In the genomic region with DNA sequence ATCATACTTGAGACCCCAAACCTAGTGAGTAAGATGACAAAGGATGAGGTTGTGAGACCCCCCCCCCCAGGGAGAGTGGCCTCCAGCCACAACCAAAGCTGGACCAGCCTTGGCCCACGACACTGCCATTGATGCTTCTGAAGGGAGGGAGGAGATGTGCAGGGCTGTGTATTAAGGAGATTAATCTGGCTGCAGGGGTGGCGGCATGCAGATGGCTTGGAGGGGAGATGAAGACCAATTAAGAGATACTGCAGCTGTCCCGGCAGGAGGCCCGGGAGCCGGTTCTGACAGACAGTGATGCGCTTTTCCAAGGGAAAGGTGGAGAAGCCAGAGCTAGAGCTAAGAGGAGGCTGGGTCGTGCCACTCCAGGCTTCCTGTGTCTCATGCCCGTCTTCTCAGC, we compare ENCODE assay signal across 14 mouse cellular contexts. TPM values are rescaled to one million over a fixed set of nuclear protein-coding genes. Genes with fewer than 3 reads are reported as not detected.
DNase-seq lines count a peak whose midpoint lies in the region; ATAC-seq and TF ChIP-seq lines count a peak whose summit lies in the region.
"Had no signal": no experiment of that assay in that cellular context is flagged by ENCODE, and none has a peak within 500 bp of the region (broad histone marks: within the 10 kb centered on the region; RNA-seq: fewer than 3 reads in every experiment).

No protein-coding gene starts in this region.

- H3K36me3 ChIP-seq in heart, embryonic 10.5 days: no peaks in the 10 kb centered on the region
- H3K36me3 ChIP-seq in forebrain, postnatal 0 days (ENCODE audit: insufficient read depth): no peaks in the 10 kb centered on the region
- no peaks in the 10 kb centered on the region for H3K36me3 ChIP-seq in midbrain, embryonic 11.5 days (ENCODE audit: control insufficient read depth, insufficient read depth, low read length)

- H3K27me3 ChIP-seq in heart, embryonic 10.5 days (ENCODE audit: insufficient read depth, poor library complexity, severe bottlenecking): peaks cover 19% of the 10 kb centered on the region
- no peaks in the 10 kb centered on the region for H3K27me3 ChIP-seq in forebrain, postnatal 0 days (ENCODE audit: insufficient read depth, low read length)
- no peaks in the 10 kb centered on the region for H3K27me3 ChIP-seq in midbrain, embryonic 11.5 days (ENCODE audit: control insufficient read depth, insufficient read depth, low read length)

- H3K4me3 ChIP-seq in heart, embryonic 10.5 days: no peak overlapping the region
- no peak overlapping the region for H3K4me3 ChIP-seq in forebrain, postnatal 0 days (ENCODE audit: low read depth, low read length)
- H3K4me3 ChIP-seq in midbrain, embryonic 11.5 days (ENCODE audit: low read depth, low read length): no peak overlapping the region
- no peak overlapping the region for H3K4me3 ChIP-seq in gastrocnemius, adult 2 months
- H3K4me3 ChIP-seq in left cerebral cortex, adult 2 months: no peak overlapping the region

- H3K4me2 ChIP-seq in forebrain, postnatal 0 days (ENCODE audit: low read depth): no peak overlapping the region
- H3K4me2 ChIP-seq in midbrain, embryonic 11.5 days: no peak overlapping the region
- H3K4me2 ChIP-seq: liver, embryonic 11.5 days had no signal

- peak overlapping the region; percentile 70 for H3K27ac ChIP-seq in heart, embryonic 10.5 days
- peak overlapping the region; percentile 50; the same call in 1 of the 2 replicates for H3K27ac ChIP-seq in forebrain, postnatal 0 days (ENCODE audit: low read depth, low read length)
- H3K27ac ChIP-seq in midbrain, embryonic 11.5 days (ENCODE audit: low read depth, low read length): peak overlapping the region; percentile 40; the same call in 1 of the 2 replicates
- no peak overlapping the region for H3K27ac ChIP-seq in gastrocnemius, adult 2 months
- no peak overlapping the region for H3K27ac ChIP-seq in left cerebral cortex, adult 2 months

- peak; percentile 42 for ATAC-seq in forebrain, postnatal 0 days
- peak; percentile 28; the same call in 1 of the 2 replicates for ATAC-seq in midbrain, embryonic 11.5 days (ENCODE audit: low FRiP score)

- intact Hi-C loops in heart, postnatal 14 days (cut with DNase I): no loop called here
- intact Hi-C loops in gastrocnemius, adult 2 months (cut with DNase I): no loop called here
- intact Hi-C loops in left cerebral cortex, adult 2 months (cut with DNase I): no loop called here

- no peak overlapping the region for H3K9ac ChIP-seq in forebrain, postnatal 0 days
- no peak overlapping the region for H3K9ac ChIP-seq in midbrain, embryonic 11.5 days (ENCODE audit: low read length)

- peaks cover 48% of the 10 kb centered on the region for H3K4me1 ChIP-seq in heart, embryonic 10.5 days
- H3K4me1 ChIP-seq in forebrain, postnatal 0 days (ENCODE audit: insufficient read depth): no peaks in the 10 kb centered on the region; the same call in 1 of the 2 replicates
- peaks cover 31% of the 10 kb centered on the region for H3K4me1 ChIP-seq in midbrain, embryonic 11.5 days (ENCODE audit: control insufficient read depth, insufficient read depth, low read length)

- no peaks in the 10 kb centered on the region for H3K9me3 ChIP-seq in heart, embryonic 10.5 days
- no peaks in the 10 kb centered on the region for H3K9me3 ChIP-seq in forebrain, postnatal 0 days (ENCODE audit: low read length)
- H3K9me3 ChIP-seq in midbrain, embryonic 11.5 days (ENCODE audit: control insufficient read depth, low read length): no peaks in the 10 kb centered on the region

- no peak for TF ChIP-seq CTCF in brain, embryonic 14.5 days (IDR thresholded peaks at IDR 0.05; ENCODE audit: borderline replicate concordance, extremely low read depth, insufficient read depth, insufficient read length)
- TF ChIP-seq CTCF in forebrain, postnatal 0 days (IDR thresholded peaks at IDR 0.05; ENCODE audit: low read depth): no peak
- TF ChIP-seq CTCF in gastrocnemius, adult 2 months (IDR thresholded peaks at IDR 0.05): no peak
- no peak for TF ChIP-seq CTCF in left cerebral cortex, adult 2 months (IDR thresholded peaks at IDR 0.05)

- WGBS in heart, embryonic 10.5 days: 42% methylated on average over 8 of the region's 8 CpGs
- WGBS in forebrain, postnatal 0 days: 19% methylated on average over 8 of the region's 8 CpGs
- 33% methylated on average over 8 of the region's 8 CpGs for WGBS in midbrain, embryonic 11.5 days

- DNase-seq in heart, embryonic 10.5 days (ENCODE audit: low spot score): no peak
- DNase-seq in heart, postnatal 14 days: no peak
- DNase-seq in brain, embryonic 14.5 days (ENCODE audit: low read depth): peak; percentile 73
- no peak for DNase-seq in forebrain, postnatal 0 days
- no peak for DNase-seq in midbrain, embryonic 11.5 days (ENCODE audit: low spot score, missing footprints)
- no peak for DNase-seq in gastrocnemius, adult 2 months
- no peak for DNase-seq in left cerebral cortex, adult 2 months (ENCODE audit: extremely low spot score in 1 of 2, low spot score in 2 of 2)
- no peak for DNase-seq in kidney, adult 8-10 months
- DNase-seq: adrenal gland, postnatal 10 days; B cell, adult 2 months; cerebellum, postnatal 25 days; gastrocnemius, postnatal 14 days; right cerebral cortex, postnatal 14 days had no signal

- no peak for TF ChIP-seq POLR2A in brain, embryonic 14.5 days (IDR thresholded peaks at IDR 0.05; ENCODE audit: borderline replicate concordance, extremely low read depth, insufficient read depth, insufficient read length, poor library complexity, severe bottlenecking)

RNA-seq across cellular contexts. Expression of gene Cacna1g, which starts 24.8 kb away (rescaled TPM):
- polyA plus RNA-seq in heart, embryonic 10.5 days (2016; fragmentation: Nextera tagmentation; extraction: Ambion mirVana): 1.5 and 2.4 TPM in 2 replicates
- 10 to 100 TPM; 27.6 to 28.8 TPM for total RNA-seq in heart, postnatal 14 days (2021)
- polyA plus RNA-seq in brain, embryonic 14.5 days (2012; rRNA removed): 208 and 232 TPM in 2 replicates
- total RNA-seq in forebrain, postnatal 0 days (2014; rRNA removed): 47.1 and 62.9 TPM in 2 replicates
- 5.3 and 5.8 TPM in 2 replicates for polyA plus RNA-seq in forebrain, postnatal 0 days (2015; fragmentation: Nextera tagmentation; extraction: Ambion mirVana)
- polyA plus RNA-seq in midbrain, embryonic 11.5 days (2014; fragmentation: Nextera tagmentation; extraction: Ambion mirVana): 7.6 and 9.3 TPM in 2 replicates
- total RNA-seq in gastrocnemius, adult 2 months (2021): 1 to 10 TPM; 1.2 to 3.0 TPM
- 10 to 100 TPM; 93.0 to 98.7 TPM for total RNA-seq in left cerebral cortex, adult 2 months (2021)

RNA-seq across cellular contexts. Expression of gene Spata20, which starts 36.7 kb away (rescaled TPM):
- polyA plus RNA-seq in heart, embryonic 10.5 days (2016; fragmentation: Nextera tagmentation; extraction: Ambion mirVana): not detected in 2 replicates
- 1 to 10 TPM in 1 of 2 experiments, under 1 TPM in 1; 0.54 to 1.1 TPM for total RNA-seq in heart, postnatal 14 days (2021)
- polyA plus RNA-seq in brain, embryonic 14.5 days (2012; rRNA removed): 0.45 and 0.66 TPM in 2 replicates
- 0.92 and 3.1 TPM in 2 replicates for total RNA-seq in forebrain, postnatal 0 days (2014; rRNA removed)
- polyA plus RNA-seq in forebrain, postnatal 0 days (2015; fragmentation: Nextera tagmentation; extraction: Ambion mirVana): 0.99 and 2.3 TPM in 2 replicates
- polyA plus RNA-seq in midbrain, embryonic 11.5 days (2014; fragmentation: Nextera tagmentation; extraction: Ambion mirVana): not detected in 2 replicates
- not detected for total RNA-seq in gastrocnemius, adult 2 months (2021)
- under 1 TPM; 0.41 to 0.51 TPM for total RNA-seq in left cerebral cortex, adult 2 months (2021)
- total RNA-seq: adrenal gland, postnatal 10 days; gastrocnemius, postnatal 14 days had no signal
- polyA plus RNA-seq: liver, embryonic 11.5 days had no signal

RNA-seq across cellular contexts. Expression of gene Epn3, which starts 50.5 kb away (rescaled TPM):
- 7.7 and 14.2 TPM in 2 replicates for polyA plus RNA-seq in heart, embryonic 10.5 days (2016; fragmentation: Nextera tagmentation; extraction: Ambion mirVana)
- 10 to 100 TPM; 19.9 to 24.0 TPM for total RNA-seq in heart, postnatal 14 days (2021)
- 0.50 and 1.5 TPM in 2 replicates for polyA plus RNA-seq in brain, embryonic 14.5 days (2012; rRNA removed)
- total RNA-seq in forebrain, postnatal 0 days (2014; rRNA removed): 2.0 and 2.5 TPM in 2 replicates
- polyA plus RNA-seq in forebrain, postnatal 0 days (2015; fragmentation: Nextera tagmentation; extraction: Ambion mirVana): 0.96 and 1.4 TPM in 2 replicates
- polyA plus RNA-seq in midbrain, embryonic 11.5 days (2014; fragmentation: Nextera tagmentation; extraction: Ambion mirVana): 0.27 and 0.50 TPM in 2 replicates
- under 1 TPM in 1 of 2 experiments, not detected in 1; 0.05 TPM for total RNA-seq in gastrocnemius, adult 2 months (2021)
- under 1 TPM; 0.79 TPM for total RNA-seq in left cerebral cortex, adult 2 months (2021)

RNA-seq across cellular contexts. Expression of gene Abcc3, which starts 56.4 kb away (rescaled TPM):
- 0.48 and 0.88 TPM in 2 replicates for polyA plus RNA-seq in heart, embryonic 10.5 days (2016; fragmentation: Nextera tagmentation; extraction: Ambion mirVana)
- total RNA-seq in heart, postnatal 14 days (2021): 1 to 10 TPM; 2.6 to 3.3 TPM
- polyA plus RNA-seq in brain, embryonic 14.5 days (2012; rRNA removed): 0.53 and 0.55 TPM in 2 replicates
- 1.1 and 1.6 TPM in 2 replicates for total RNA-seq in forebrain, postnatal 0 days (2014; rRNA removed)
- polyA plus RNA-seq in forebrain, postnatal 0 days (2015; fragmentation: Nextera tagmentation; extraction: Ambion mirVana): 0.97 and 0.98 TPM in 2 replicates
- polyA plus RNA-seq in midbrain, embryonic 11.5 days (2014; fragmentation: Nextera tagmentation; extraction: Ambion mirVana): 0.47 and 0.49 TPM in 2 replicates
- total RNA-seq in gastrocnemius, adult 2 months (2021): under 1 TPM; 0.46 to 0.53 TPM
- 1 to 10 TPM; 1.6 to 2.4 TPM for total RNA-seq in left cerebral cortex, adult 2 months (2021)

Comparison
In these comparisons a context has a peak if more than half of its experiments do, and no peak if none do; other contexts are left out.
1. H3K27ac ChIP-seq: peak in heart, embryonic 10.5 days (single experiment), forebrain, postnatal 0 days (single experiment) and midbrain, embryonic 11.5 days (single experiment); none in gastrocnemius, adult 2 months (single experiment) and left cerebral cortex, adult 2 months (single experiment).
2. RNA of gene Cacna1g, which starts 24.8 kb away (total RNA-seq): 93.0 to 98.7 TPM in left cerebral cortex, adult 2 months, 47.1 to 62.9 TPM in forebrain, postnatal 0 days and 27.6 to 28.8 TPM in heart, postnatal 14 days; 1.2 to 3.0 TPM in gastrocnemius, adult 2 months; every median in the first group is over 4 times any median in the second.